Mouse (Mus musculus) adipocyte (in vitro differentiated cells): Measurements from ENCODE around the gene Adprh.

Experiments used
- DNase-seq: peaks from one replicate; pipeline ENCODE4 v3.0.0-alpha.2; 2016; ENCODE audit warnings: low spot score

Adprh gene

DNA sequence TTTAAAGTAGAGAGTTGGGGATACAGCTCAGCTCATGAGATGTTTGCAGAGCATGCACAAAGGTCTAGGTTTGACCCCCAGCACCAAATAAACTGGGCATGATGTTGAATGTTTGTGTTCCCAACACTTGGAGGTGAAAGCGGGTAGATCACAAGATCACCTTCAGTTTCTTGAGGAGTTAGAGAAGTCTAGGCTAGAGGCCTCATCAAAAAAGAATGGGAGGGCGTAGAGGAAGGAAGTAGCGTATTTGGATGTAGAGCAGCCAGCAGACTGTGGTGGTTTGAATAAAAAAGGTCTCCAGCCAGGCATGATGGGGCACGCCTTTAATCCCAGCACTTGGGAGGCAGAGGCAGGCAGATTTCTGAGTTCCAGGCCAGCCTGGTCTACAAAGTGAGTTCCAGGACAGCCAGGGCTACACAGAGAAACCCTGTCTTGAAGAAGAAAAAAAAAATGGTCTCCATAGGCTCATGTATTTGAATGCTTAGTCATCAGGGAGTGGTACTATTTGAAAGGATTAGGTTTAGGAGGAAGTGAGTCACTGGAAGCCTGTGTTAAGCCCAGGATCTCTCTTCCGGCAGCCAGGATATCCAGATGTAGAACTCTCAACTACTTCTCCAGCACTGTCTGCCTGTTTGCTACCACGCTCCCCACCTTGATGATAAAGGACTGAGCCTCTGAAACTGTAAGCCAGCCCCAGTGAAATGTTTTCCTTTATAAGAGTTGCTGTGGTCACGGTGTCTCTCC, 8.6 kb downstream of the Adprh start:
- no peak for DNase-seq

DNA sequence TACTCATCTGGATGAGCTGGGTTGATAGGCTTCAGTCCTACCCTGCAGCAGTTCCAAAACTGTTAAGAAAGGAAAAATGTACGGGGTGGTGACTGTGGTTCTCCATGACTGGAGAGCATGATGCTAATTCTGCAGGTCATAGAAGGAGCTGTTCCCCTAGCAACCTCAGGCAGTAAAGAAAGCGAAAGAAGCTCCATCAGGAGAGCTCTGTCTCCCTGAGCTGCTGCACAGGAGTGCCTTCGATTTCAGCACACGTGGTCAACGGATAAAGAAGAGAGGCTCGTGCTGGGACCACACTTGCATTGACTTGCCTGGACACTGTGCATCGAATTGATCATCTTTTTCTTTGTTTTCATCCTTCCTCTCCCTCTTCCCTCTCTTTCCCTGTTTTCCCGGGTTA, 10.3 kb downstream of the Adprh start:
- DNase-seq = no peak

DNA sequence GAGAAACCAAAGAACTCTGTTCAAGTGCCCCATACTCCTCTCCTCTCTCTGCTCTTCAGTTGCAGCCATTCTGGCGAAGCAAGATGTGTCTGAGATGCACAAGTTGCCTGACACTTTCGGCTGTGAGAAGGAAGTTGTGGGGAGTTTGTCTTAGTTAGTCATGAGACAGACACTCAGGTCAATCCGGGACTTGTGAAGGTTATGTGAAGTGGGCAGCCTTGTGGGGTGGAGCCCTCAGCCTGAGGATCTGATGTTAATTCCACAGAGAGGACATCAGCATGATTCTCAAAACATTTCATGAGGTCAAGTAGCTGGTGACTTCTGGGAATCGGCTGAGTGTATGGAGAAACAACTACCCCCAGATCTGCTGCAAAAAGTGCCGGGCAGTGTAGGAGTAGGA, 10.9 kb downstream of the Adprh start:
- DNase-seq = no peak

DNA sequence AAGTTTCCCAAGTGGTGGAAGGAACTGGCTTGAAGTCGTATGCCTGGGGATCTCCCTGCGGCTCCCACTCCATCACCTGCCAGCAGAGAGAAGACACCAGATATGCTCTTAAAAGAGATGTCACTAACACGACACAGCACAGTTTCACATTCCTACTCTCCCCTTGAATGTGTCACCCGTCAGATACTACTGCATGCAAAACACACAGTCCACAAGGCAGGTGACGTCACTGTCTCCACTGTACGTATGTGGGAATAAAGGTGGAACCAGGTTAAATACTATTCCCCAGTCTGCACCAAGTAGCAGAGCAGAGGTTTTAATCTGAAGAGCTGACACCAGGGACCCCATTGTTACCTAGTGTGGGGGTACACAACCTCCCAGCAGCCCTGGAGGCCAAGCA, 12.1 kb downstream of the Adprh start:
- DNase-seq = no peak

DNA sequence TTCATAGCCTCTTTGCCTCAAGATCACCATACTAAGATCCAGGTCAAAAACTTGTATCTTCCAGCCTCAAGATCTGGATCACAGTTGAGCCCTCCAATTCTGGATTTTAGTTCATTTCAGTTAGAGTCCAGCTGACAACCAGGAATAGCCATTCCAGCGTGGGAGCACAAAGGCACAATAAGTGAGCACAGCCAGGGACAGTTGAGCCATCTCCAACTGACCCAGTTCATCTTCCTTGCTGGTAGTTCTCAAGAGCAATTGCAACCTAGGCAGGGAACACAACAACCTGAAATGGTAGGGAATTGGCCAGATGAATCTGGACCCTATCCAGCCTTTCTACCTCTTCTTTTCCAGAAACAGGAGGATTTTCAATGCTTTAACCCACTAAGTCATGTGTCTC, 13.3 kb downstream of the Adprh start:
- no peak for DNase-seq

DNA sequence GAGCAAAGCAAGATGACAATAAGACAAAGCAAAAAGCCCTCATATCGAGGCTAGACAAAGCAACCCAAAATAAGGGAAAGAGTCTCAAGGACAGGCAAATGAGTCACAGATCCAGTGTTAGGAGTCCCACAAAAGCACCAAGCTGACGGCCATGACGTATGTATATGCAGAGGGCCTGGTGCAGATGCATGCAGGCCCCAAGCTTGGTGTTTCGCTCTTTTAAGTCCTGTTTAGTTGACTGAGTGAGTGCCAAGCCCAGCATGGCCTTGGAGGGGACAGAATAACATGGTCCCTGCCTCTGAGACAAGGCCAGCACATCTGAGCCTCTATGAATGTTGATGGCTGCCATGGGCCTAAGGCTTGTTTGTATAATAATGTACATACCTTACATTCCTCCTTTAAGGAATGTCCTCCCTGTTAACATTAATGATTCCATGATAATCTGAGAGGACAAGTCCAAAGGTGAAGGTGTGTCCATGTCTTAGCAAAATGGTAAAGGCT, 18.2 kb downstream of the Adprh start:
- no peak for DNase-seq

DNA sequence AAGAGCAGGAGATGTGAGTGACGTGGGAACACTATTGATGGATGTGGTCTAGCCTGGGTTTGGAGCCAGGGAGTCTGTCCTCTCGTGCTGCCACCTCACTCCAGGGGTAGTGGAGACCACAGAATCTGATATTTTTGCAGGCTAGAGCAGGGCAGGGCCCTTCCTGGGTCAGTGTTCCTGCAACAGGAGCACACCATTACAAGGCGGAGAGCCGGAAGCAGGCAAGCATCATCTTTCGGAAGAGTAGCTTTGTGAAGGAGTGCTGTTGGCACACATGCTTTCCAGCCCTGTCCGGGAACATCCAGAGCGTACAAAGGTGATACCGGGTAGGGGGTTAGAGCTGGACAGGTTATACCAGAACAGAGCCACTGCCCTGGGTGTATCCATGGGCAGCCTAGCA, 19.0 kb downstream of the Adprh start:
- DNase-seq = no peak

DNA sequence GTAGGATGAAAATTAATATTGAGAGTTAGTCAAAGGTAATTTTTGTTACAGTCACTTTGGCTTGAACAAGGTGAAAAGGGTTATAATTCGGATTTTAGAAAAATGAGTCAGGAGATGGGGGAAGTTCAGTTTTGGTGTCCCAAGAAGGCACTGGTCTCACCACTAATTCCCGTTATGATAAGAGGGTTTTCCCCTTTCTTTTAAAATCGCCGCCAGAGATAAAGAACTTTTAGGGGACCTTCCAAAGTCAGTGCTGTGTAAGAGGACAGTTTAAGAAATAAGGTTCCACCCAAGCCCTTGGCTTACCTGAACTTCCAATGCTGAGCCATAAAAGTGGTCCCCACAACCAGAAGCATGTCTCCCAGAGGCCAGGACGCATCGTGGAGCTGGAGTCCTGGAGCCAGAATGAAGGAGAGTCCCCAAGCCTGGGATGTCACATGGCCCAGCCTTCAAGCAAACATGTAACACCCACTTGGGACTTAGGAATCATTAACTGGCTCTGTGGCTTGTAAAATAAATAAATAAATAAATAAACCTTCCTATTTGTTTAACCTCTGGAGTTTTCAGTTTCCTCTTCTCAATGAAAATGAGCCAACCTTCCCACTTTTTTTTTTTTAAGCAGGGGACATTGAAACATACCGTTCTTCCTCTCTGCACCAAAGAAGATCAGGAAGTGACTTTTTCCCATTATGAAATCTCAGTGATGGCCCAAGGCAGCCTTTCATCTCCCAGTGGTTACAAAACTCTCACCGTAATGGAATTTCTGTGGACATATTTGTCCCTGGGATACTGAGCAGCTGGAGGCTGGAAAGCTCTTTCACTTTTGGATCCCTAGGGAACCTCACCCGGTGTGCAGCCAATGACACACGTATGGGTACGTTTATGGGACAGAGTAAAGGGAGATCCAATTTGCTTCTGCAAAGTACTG, 19.7 kb downstream of the Adprh start, which contains the start of gene Pla1a:
Gene Pla1a, minus strand, starts transcription at position 648 of the 928 bp plus-strand sequence.
- DNase-seq = peak; percentile 46

DNA sequence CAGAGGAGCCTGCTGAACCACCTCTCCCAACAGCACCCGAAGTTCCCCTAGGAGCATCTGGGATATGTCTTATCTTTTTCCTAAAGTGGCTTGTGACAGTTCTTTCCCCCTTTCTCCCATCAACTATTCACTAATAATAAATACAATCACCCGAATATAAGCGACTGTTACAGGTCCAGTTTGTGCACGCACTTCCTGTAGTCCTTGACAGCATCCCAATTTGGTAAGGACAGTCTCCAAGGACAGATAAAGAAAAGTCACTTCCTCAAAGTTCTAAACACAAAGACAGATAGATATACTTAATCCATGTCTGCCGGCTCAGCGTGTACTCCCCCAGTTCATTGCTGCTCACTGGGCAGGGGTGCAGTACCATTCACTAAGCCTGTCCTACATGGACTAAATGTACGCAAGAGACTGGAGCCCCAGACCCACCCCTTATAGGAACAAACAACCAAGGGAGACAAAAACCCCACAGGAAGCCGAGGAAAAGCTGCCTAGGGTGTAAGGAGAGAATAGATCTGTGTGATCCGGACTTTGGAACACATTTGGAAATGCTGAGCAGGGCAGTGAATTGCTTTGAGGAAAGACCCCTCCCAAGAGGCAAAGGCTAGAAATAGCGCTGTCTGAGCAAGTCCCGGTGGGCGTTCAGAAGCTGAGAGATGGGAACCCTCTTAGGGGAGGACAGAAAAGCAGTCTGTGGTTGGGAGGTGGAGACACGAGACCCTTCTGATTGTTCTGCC, 20.9 kb downstream of the Adprh start:
- no peak for DNase-seq

DNA sequence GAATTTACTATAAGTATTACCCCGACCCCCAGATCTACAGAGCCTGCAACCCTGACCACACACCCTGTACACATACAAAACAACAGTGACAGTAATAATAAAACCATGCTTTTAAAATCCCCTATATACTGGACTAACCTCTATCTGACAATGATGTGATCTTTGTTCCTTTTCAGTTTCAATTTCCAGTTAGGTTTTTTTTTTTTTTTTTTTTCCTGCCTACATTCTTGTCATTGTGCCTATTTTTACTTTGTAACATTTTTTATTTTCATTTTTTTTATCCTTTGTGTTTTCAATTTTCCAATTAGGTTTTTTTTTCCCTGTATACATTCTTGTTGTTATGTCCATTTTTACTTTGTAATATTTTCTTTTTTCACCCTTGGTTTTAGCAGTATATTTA, 26.7 kb downstream of the Adprh start:
- DNase-seq = no peak

DNA sequence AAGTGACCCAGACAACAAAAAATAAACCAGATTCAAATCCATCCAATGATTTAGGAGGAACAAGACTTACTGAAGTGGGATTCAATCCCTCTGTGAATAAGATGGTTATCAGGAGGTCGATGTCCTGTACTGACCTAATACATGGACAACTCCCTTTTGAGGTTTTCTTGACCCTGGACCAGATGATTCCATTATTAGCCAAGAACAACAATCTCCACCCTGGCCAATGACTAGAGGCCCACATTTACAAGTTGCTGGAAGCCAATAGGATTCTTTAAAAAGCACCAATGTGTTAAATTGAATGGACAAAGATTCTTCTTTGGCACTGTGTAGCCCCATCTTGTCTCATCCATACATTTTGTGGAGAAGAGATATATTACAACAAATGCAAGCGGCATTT, 27.1 kb downstream of the Adprh start:
- DNase-seq = peak; percentile 22

DNA sequence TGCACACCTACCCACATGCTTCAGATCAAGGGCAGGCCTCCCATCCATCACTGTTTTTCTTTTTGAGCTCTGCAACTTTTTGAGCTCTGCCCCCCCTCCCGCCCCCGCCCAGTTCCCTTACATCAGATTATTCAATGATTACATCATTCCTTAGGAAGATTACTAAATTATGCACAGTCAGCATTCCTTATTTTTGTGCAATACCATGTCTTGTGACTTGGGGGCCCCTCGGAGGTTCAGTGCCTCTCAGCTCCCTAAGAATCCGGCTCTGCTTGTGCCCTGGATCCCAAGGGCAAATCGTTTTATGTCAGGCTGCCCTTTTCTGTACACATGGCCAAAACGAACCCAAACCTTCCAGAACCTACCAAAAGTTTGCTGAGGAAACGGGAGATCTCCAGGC, 37.5 kb downstream of the Adprh start:
- DNase-seq = no peak

DNA sequence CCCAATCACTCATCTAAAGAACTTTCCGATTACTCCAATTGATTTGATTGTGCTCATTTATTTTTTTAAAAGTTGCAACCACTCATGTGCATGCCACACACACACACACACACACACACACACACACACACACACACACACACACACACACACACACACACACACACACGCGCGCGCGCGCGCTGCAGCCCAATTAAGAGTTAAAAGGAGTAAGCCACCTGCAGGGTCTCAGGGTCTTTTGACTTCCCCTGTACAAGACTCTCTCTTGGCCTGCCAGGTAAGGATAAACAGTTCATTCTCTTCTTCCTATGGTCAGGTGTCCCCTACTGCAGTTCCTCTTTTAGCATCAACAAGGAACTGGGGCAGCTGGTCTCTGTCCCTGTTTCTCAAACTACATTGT, 44.1 kb downstream of the Adprh start:
- DNase-seq = no peak

DNA sequence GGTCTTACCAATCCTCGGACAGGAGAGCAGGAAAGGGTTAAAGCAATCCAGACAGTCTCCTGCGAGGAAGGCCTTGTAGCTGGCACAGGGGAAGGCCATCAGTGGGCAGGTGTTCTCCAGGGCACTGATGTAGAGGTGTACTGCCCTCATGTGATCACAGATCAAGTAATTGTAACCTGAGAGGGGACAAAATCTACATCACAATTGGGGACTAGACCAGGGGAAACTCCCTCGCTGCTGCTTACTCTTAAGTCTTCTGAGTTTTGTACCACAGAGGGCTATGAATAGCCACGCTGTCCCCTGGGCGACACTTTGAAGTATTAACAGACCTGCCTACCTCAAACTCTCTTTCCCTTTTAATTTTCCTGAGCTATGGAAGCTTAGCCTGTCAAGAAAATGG, 44.9 kb downstream of the Adprh start:
- no peak for DNase-seq

DNA sequence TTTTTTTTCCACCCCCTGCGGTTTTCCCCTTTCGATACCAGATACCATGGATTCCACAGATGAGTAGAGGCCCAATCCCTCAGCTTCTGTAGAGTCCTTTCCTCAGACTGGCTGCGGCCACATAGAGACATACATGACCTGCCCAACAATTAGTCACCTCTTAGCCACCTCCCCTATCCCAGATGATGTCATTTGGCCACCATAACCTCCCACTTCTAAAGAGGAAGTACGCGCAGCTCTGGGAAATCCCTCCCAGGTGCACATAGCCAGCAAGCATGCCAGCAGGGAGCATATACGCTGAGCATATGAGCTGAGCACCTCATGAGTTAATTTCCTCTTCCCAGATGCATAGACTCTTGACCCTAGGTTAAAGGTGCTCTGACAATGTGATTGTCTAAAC, 45.8 kb downstream of the Adprh start:
- DNase-seq = no peak

DNA sequence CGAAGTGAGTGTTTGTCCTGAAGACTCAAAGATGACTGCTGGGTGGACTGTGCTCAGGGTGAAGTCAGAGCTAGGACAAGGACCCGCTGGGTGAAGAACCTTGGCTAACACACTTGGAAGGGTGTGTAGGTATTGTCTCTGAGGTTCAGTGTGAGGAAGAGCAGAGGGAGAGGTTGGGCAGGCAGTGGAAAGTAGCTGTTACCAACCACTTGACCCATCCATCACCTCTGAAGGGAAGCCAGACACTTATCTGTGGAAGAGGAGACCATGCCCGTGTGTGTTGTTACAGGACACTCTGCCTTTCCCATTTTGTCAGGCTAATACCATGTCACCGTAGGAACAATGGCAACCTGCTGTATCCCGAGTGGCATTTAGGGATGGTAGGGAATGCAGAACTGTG, 46.2 kb downstream of the Adprh start:
- DNase-seq = no peak

DNA sequence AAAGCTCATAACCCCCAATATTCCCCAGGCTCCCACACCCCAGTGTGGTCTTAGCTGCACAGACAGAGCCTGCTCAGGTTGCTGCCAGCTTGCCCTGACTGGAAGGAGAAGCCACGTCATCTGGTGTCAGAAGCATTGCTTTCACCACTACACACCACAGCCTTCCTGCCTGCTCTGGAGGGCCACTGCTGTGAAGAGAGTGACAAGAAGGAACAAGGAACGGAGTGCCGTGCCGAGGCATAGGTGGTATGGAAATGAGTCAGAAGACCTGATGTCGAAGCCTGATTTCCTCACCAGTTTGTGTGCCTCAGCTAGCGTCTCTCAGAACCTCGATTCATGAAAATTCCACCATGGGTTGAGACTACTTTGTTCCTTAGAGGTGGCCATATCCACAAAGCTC, 48.9 kb downstream of the Adprh start:
- DNase-seq = no peak

DNA sequence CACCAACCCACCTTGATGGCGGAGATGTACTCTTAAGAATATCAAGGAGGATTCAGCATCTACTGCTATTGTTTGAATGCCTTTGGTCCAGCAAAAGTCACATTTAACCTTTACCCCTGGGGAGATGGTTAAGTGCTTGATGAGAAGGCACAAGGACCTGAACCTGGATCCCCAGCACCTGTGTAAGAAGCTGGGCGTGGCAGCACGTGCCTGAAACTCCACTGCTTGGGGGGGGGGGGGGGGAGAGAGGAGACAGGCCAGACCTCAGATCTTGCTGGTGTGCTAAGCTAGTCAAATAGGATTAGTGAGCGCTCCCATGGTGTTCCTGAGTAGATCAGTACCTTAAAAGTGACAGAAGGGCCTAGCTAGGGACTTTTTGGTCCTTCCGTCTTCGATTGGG, 51.0 kb downstream of the Adprh start:
- DNase-seq = no peak

DNA sequence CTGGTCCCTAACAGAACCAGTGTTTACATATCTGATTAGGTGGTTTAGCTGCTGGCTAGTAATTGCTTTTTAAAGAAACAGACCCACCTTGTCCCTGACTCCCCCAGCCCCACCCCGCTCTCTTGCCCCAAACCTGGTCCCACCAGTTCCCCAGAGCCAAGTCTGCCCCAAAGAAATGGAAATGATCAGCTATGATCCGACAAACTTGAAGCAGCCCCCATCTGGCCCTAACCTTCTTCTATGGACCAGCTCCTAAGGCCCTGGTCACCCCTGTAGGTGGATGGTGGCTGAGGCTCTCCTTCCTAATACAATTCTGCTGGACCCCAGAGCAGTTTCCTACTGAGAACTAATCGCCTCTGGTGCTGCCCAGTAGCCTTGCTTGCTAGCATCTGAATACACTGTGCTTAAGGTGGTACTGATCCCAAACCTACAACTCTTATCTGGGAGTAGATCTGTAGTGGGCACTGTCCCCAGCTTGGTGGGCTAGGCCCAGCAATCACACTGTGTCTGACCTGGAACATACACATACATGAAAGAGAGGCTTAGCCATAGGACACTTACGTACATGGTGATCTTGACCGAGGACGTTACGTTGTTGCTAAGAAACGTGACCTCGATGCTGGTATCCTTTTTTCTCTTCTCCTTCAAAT, 52.1 kb downstream of the Adprh start:
- no peak for DNase-seq

DNA sequence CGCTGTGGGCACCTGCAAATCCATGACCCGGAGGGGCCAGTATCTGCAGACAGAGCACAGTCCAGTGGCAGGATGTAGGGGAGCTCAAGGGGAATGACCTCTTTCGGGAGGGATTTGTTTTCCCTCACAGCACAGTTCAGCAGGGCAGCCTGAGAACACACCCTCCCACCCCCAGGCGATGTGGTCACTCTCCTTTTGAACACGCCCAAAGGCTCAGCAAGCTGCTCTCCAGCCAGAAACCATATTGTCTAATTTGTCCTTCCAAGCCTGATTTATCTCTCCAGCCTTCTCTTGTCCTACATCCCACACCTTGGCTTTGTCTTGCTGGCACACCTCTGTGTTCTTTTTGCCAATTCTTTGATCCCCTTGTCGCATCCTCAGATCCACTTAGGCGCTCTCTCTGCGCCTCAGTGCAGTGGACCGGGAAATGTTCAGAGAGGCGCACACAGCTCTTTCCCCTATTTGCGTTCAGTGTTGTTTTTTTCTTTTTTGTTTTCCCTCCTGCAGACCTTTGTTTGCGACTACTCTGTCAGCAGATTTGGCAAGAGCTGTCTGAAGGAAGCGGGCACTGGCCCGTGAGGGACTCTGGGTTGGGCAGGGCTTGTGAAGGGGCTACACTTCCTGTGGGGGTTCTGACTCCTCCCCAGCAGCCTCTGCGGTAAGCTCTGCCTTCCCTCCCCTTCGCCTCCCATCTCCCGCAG, 52.8 kb downstream of the Adprh start:
- no peak for DNase-seq

DNA sequence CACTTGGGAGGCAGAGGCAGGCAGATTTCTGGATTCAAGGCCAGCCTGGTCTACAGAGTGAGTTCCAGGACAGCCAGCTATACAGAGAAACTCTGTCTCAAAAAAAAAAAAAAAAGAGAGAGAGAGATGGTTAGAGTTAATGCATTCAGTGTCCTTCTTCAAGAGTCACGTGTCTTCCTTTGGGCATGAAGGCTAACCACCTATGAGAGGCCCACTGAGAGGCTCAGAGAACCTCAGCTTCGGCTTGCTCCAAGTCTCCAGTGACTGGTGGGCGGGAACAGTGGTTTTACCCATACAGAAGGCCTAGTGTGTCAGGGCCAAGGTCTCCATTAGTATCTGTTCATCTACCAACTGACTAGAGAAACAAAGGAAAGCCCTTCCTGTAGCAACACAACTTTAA, 53.4 kb downstream of the Adprh start:
- DNase-seq = no peak
